Mouse (Mus musculus): ENCODE data around the gene Ifi205.
"Not testable (repeated sequence)": the region's sequence is repeated elsewhere in the genome, so short reads cannot be mapped to it uniquely, and the experiment has no call there.

Gene Ifi205

GRCm38 (mm10) chr1:174031698-174032097 lies at the start of gene Ifi205:
Gene Ifi205, minus strand, starts transcription at chr1:174031810.
- no peak for DNase-seq

DNA sequence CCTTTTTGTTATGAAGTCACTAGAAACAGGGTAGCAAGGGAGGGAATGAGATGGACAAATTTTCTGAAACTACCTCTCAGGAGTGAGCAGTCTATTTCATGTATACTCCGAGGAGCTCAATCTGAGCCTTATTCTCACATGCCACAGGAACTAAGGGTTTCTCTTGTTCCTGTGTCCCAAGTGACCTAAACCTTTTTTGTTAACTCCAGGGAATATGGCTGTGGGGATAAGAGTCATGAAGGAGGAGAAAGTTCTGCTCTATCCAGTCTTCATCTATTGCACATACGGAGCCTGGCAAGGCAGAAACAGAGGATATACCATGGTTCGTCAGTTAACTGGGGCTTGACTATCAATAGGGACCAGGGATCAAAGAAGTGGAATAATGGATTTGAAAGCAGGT lies 34.7 kb upstream of the Ifi205 start, which contains the start of gene Olfr430:
Gene Olfr430, plus strand, starts transcription at position 301 of the 400 bp plus-strand sequence.
- no peak for DNase-seq

GRCm38 (mm10) chr1:174055248-174055647 lies 23.6 kb upstream of the Ifi205 start:
- DNase-seq, result no peak

GRCm38 (mm10) chr1:174052981-174053380 lies 21.4 kb upstream of the Ifi205 start:
- DNase-seq, result no peak

GRCm38 (mm10) chr1:174051931-174052536 lies 20.4 kb upstream of the Ifi205 start:
- DNase-seq, result no peak

- DNase-seq, result no peak
These were observed 19.9 kb upstream of the Ifi205 start for GRCm38 (mm10) chr1:174051515-174051914.

DNA sequence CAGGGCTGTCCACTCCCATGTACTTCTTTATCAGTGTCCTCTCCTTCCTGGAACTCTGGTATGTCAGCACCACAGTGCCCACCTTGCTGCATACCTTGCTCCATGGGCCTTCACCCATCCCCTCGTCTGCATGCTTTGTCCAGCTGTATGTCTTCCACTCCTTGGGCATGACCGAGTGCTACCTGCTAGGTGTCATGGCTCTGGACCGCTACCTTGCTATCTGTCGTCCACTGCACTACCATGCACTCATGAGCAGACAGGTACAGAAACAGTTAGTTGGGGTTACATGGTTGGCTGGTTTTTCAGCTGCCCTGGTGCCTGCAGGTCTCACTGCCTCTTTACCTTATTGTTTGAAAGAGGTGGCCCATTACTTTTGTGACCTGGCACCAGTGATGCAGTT lies 18.9 kb upstream of the Ifi205 start:
- no peak for DNase-seq

DNA sequence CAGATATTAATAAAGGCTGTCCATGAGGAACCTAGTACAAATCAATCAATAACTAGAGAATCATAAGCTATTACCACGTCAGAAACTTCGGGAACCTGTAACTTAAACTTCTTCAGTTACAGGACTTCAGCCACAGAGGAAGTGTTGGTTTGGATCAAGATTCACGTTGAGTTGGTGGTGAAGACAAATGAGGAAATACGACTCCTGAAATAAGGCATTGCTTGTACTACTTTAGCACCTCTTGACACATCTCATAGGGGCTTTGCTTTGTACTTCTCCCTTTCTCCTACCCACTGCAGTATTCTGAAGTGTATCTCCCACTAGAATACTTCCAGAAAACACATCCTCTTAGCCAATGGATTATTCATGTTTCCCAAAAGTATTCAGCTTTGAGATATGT lies 17.7 kb upstream of the Ifi205 start:
- DNase-seq, result not testable (repeated sequence)

GRCm38 (mm10) chr1:174048893-174049292 lies 17.3 kb upstream of the Ifi205 start, which contains the start of gene Olfr432:
Gene Olfr432, plus strand, starts transcription at chr1:174049205.
- no peak for DNase-seq

GRCm38 (mm10) chr1:174048227-174048626 lies 16.6 kb upstream of the Ifi205 start:
- not testable (repeated sequence) for DNase-seq

GRCm38 (mm10) chr1:174044431-174044830 lies 12.8 kb upstream of the Ifi205 start:
- DNase-seq, result no peak

- DNase-seq, result peak in 1 of 2 experiments; percentile 24
These were observed 10.7 kb upstream of the Ifi205 start for GRCm38 (mm10) chr1:174042091-174042884.

DNA sequence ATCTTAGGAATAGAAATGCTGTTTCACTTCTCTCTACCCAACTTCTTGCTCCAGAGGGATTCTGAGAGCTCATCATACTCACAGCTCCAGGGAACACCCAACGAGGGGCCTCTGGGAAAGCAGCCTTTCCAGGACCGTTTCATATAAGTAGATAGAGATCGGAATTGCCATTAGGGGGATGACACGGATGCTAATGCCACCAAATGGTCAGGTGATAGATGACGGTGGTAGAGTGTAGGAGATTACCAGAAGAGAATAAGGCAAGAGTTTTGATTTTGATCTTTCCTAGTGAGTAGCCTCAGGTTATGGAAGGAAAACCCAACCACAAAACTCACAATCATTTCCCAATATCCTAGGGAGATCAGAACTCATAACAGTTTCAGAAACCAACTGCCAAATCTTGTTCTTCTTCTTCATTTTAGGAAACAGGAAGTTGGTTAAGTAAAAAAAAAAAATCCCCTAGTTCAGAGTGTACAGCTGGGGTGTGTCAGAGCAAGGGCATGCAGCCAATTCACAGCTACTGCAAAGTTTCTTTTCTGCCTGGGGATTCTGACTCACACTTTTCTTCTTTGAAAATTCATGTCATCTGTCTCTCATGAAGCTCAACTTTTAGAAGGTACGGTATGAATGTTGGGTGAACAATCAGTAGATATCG lies 9.0 kb upstream of the Ifi205 start, which contains the start of gene Olfr433:
Gene Olfr433, plus strand, starts transcription at position 183 of the 655 bp plus-strand sequence.
- peak; percentile 61 to 75 for DNase-seq

- no peak for DNase-seq
These were observed 6.9 kb upstream of the Ifi205 start for GRCm38 (mm10) chr1:174038480-174038879.

- DNase-seq, result no peak
These were observed 4.2 kb upstream of the Ifi205 start for GRCm38 (mm10) chr1:174035841-174036240.

DNA sequence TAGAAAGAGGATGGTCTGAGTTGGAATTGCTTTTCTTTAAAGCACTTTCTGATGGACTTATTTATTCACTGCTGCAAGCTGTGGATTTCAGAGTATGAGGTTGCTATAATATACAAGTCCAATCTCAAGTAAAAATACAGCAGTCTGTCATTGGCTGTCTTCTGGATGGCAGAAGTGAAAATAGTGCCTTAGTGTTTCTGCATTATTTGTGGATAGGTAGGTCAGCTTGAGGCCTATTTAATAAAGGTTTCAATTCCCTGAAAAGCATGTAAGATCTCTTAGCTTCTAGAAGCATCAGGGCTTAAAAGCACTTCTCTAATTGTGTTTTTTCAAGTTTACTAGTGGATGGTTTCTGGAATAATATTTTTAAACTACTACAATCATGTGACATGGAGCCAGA lies 24.6 kb downstream of the Ifi205 start:
- DNase-seq, result not testable (repeated sequence)

- not testable (repeated sequence) for DNase-seq
These were observed 27.1 kb downstream of the Ifi205 start for GRCm38 (mm10) chr1:174004352-174005109.

GRCm38 (mm10) chr1:173995003-173995402 lies 36.6 kb downstream of the Ifi205 start:
- no peak for DNase-seq

GRCm38 (mm10) chr1:173982694-173983305 lies 48.8 kb downstream of the Ifi205 start, which contains the start of gene Ifi202b:
Gene Ifi202b, minus strand, starts transcription at chr1:173982744.
- DNase-seq, result not testable (repeated sequence)

- DNase-seq, result not testable (repeated sequence)
These were observed 50.6 kb downstream of the Ifi205 start for GRCm38 (mm10) chr1:173981038-173981437.

GRCm38 (mm10) chr1:173977622-173978021 lies 54.0 kb downstream of the Ifi205 start:
- DNase-seq, result no peak

DNA sequence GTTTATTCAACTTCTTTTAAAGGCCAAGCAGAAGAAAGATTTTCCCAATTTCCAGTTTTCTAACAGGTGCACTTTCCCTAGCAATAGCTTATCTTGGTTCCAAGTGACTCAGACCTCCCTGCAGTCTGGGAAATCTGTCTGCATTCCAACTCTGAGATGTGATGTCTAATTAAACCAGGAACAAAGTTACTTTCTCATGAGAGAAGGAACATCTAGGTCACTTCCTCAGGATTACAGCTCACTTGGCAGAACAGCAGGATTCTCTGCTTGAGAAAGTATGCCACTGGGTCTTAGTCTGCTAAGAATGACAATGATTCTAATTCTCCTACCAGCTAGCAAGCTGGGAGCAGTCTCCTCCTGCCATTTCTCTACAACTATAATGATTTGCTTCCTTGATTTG lies 58.5 kb downstream of the Ifi205 start:
- no peak for DNase-seq
